Comparison of ENCODE assay signal across 9 mouse cellular contexts in genomic region chr2:60552902-60553682, GRCm38 (mm10). TPM values are rescaled to one million over a fixed set of nuclear protein-coding genes. Genes with fewer than 3 reads are reported as not detected.
A peak's percentile ranks its signal among the peaks of the same experiment; 100 is the strongest.
DNase-seq lines count a peak whose midpoint lies in the region; TF ChIP-seq lines count a peak whose summit lies in the region.
"Had no signal": no experiment of that assay in that cellular context is flagged by ENCODE, and none has a peak within 500 bp of the region (broad histone marks: within the 10 kb centered on the region; RNA-seq: fewer than 3 reads in every experiment).

Gene Pla2r1 (minus strand): TSS chr2:60553308.

- peak; percentile 43 for TF ChIP-seq CTCF in layer of hippocampus, adult 2 months (conservative IDR thresholded peaks at IDR 0.05)
- TF ChIP-seq CTCF in lung, adult 2 months (IDR thresholded peaks at IDR 0.05; ENCODE audit: insufficient read depth, low read length) = no peak
- TF ChIP-seq CTCF in olfactory bulb, adult 2 months (IDR thresholded peaks at IDR 0.05; ENCODE audit: insufficient read depth, low read depth, low read length) = peak; percentile 13; the same call in 1 of the 2 replicates

- no peak for DNase-seq in layer of hippocampus, adult 2 months (ENCODE audit: low spot score in 2 of 2)
- no peak for DNase-seq in layer of hippocampus, postnatal 36 days
- DNase-seq in embryo, embryonic 10 days (ENCODE audit: low spot score) = peak; percentile 79
- DNase-seq in heart, adult 18-20 months = peak; percentile 74 to 80
- peak; percentile 44 for DNase-seq in kidney, adult 11 months
- peak; percentile 51 for DNase-seq in lung, adult 2 months
- DNase-seq in layer of hippocampus, adult 9-10 months (ENCODE audit: low spot score) = no peak

- no peaks in the 10 kb centered on the region; the same call in 1 of the 2 replicates for H3K4me1 ChIP-seq in lung, adult 2 months (ENCODE audit: control insufficient read depth, insufficient read depth, low read length)
- H3K4me1 ChIP-seq in olfactory bulb, adult 2 months (ENCODE audit: control insufficient read depth, insufficient read depth, low read length) = peaks cover 10% of the 10 kb centered on the region

- TF ChIP-seq POLR2A in lung, adult 2 months (IDR thresholded peaks at IDR 0.05; ENCODE audit: borderline replicate concordance, extremely low read depth, low read depth, low read length) = peak; percentile 81; the same call in 1 of the 2 replicates
- no peak for TF ChIP-seq POLR2A in olfactory bulb, adult 2 months (IDR thresholded peaks at IDR 0.05; ENCODE audit: insufficient read depth, low read depth, low read length)

- H3K4me3 ChIP-seq in layer of hippocampus, adult 2 months = peak within 1 kb of the TSS; percentile 47
- H3K4me3 ChIP-seq in lung, adult 2 months (replicated peaks; ENCODE audit: extremely low read depth, low read depth, low read length) = peak within 1 kb of the TSS; percentile 78
- H3K4me3 ChIP-seq in olfactory bulb, adult 2 months (ENCODE audit: insufficient read depth, low read depth, low read length) = peak within 1 kb of the TSS; percentile 29

- H3K27ac ChIP-seq in layer of hippocampus, adult 2 months = no peak within 1 kb of the TSS
- no peak within 1 kb of the TSS for H3K27ac ChIP-seq in olfactory bulb, adult 2 months (ENCODE audit: insufficient read depth, low read depth, low read length)

- 8% methylated on average over 33 of the region's 33 CpGs for WGBS in lung, adult 2 months
- 11% methylated on average over 33 of the region's 33 CpGs for WGBS in olfactory bulb, adult 2 months

RNA-seq across cellular contexts. Expression of gene Pla2r1, which starts in this region (rescaled TPM):
- total RNA-seq in layer of hippocampus, adult 2 months (2021) = under 1 TPM; 0.39 to 0.64 TPM
- under 1 TPM; 0.35 to 0.65 TPM for total RNA-seq in layer of hippocampus, postnatal 36 days (2021)
- total RNA-seq in heart, adult 18-20 months (2021) = 1 to 10 TPM; 1.0 to 1.8 TPM
- 9.3 and 14.1 TPM in 2 replicates for polyA plus RNA-seq in lung, adult 2 months (2012; rRNA removed)
- not detected in 2 replicates for polyA plus RNA-seq in olfactory bulb, adult 2 months (2012; ENCODE audit: insufficient read depth, insufficient read length, low replicate concordance, missing spikeins)
- total RNA-seq: CH12.LX had no signal

Comparison
In these comparisons a context has a peak if more than half of its experiments do, and no peak if none do; other contexts are left out.
1. RNA of gene Pla2r1 (polyA plus RNA-seq): 9.3 to 14.1 TPM in lung, adult 2 months; not detected in olfactory bulb, adult 2 months; every median in the first group is over 10 times any median in the second.
2. DNase-seq: peak in embryo, embryonic 10 days (single experiment), heart, adult 18-20 months (2 of 2), kidney, adult 11 months (single experiment) and lung, adult 2 months (single experiment); none in layer of hippocampus, adult 2 months (0 of 2), layer of hippocampus, postnatal 36 days (0 of 2) and layer of hippocampus, adult 9-10 months (single experiment).
3. Peak in every context shown above with its lines, with median percentiles within 50 percentile points of each other: H3K4me3 ChIP-seq.